Mouse (Mus musculus): ENCODE data around the gene Cfap298. TPM values are rescaled to one million over a fixed set of nuclear protein-coding genes. Genes with fewer than 3 reads are reported as not detected.

Cfap298 gene
- 26.6 TPM for polyA plus RNA-seq (2017; shearing (Covaris generic))

DNA sequence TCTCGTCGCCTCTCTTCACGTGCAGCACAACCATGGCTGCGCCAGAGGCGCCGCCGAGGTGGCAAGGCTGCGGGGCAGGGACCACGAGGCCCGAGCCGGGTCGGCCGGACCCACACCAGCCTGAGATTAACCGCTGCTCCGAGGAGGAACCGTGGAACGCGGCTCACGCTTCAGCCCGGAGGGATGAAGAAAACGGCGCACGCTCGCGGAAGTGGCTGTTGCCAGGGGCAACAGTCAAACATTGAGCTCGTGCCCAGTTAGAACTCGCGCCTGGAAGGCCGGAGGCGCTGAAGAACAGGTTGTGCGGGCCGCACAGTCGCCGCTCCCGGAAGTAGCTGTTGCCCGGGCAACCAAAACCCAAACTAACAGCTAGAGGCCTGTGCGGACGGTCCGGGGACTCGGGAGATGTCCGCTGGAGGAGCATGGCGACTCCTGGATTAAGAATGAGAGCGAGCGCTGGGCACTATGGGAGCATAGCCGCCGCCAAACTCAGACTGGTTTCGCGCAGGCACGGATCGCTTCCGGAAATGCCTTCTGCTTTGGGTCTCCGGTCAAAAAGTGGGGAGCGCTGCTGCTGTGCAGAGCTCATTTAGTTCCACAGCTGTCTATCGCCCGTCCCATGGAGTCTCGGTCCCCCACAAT is at the start of gene Cfap298:
Gene Cfap298, minus strand, starts transcription at position 428 of the 642 bp plus-strand sequence.

Other genes starting within 250 kb of the Cfap298 start
- gene Mis18a, start 207.7 kb downstream of the Cfap298 start, polyA plus RNA-seq (2017; shearing (Covaris generic)): 38.7 TPM
- gene Mrap, start 196.9 kb downstream of the Cfap298 start, polyA plus RNA-seq (2017; shearing (Covaris generic)): not detected
- 16.4 TPM for gene Urb1, start 124.7 kb downstream of the Cfap298 start, polyA plus RNA-seq (2017; shearing (Covaris generic))
- gene Eva1c, start 108.4 kb downstream of the Cfap298 start, polyA plus RNA-seq (2017; shearing (Covaris generic)): not detected
- 33.6 TPM for gene Synj1, start 76.2 kb upstream of the Cfap298 start, polyA plus RNA-seq (2017; shearing (Covaris generic))
- 97.0 TPM for gene Paxbp1, start 109.4 kb upstream of the Cfap298 start, polyA plus RNA-seq (2017; shearing (Covaris generic))
- 0.46 TPM for gene 4932438H23Rik, start 160.0 kb upstream of the Cfap298 start, polyA plus RNA-seq (2017; shearing (Covaris generic))